Mouse (Mus musculus) stomach, postnatal 0 days (tissue): ENCODE measurements at regions not wholly inside any gene's neighbourhood (a gene's known extent, or its start where the extent isn't known, plus 50 kb on each side); places are given as distances from the start of the nearest gene placed in this dataset.

Source experiments
- CTCF ChIP-seq: IDR thresholded peaks from 2 replicates; pipeline ENCODE4 v1.5.1; 2016; ENCODE audit warnings: antibody characterized with exemption, low read depth, mild to moderate bottlenecking, moderate library complexity
- EP300 ChIP-seq: optimal IDR thresholded peaks from 2 replicates; pipeline ENCODE3; 2016; ENCODE audit warnings: antibody characterized with exemption

- TF ChIP-seq CTCF (peak; percentile 88), EP300 (no peak)
Measured at GRCm38 (mm10) chr1:23286741-23287140, 110.8 kb downstream of the Ogfrl1 start.
